Mouse (Mus musculus) heart, embryonic 12.5 days (tissue): ENCODE data around the gene Stac2. TPM values are rescaled to one million over a fixed set of nuclear protein-coding genes. Genes with fewer than 3 reads are reported as not detected.

ENCODE experiments used
- ATAC-seq: fragments of 200-750 bp; cut with Nextera tagmentation; 2 replicates; pipeline ENCODE4 v1.8.0; 2017; ENCODE audit warnings: moderate TSS enrichment, moderate library complexity; ENCODE audit not compliant: insufficient number of reproducible peaks, low FRiP score
- H3K27ac ChIP-seq: fragments of 300-500 bp; sonication (generic); 2 replicates; pipeline ENCODE4 v1.5.1; 2016; ENCODE audit warnings: mild to moderate bottlenecking, moderate library complexity; ENCODE audit not compliant: poor library complexity, severe bottlenecking
- H3K27me3 ChIP-seq: fragments of 300-500 bp; sonication (generic); replicated peaks from 2 replicates; pipeline ENCODE4 v1.6.1; 2016; ENCODE audit warnings: mild to moderate bottlenecking, moderate library complexity
- H3K36me3 ChIP-seq: fragments of 300-500 bp; sonication (generic); 2 replicates; pipeline ENCODE4 v1.6.1; 2016; ENCODE audit warnings: mild to moderate bottlenecking, moderate library complexity
- H3K4me1 ChIP-seq: fragments of 300-500 bp; sonication (generic); replicated peaks from 2 replicates; pipeline ENCODE4 v1.6.1; 2016; ENCODE audit warnings: mild to moderate bottlenecking
- H3K4me2 ChIP-seq: fragments of 300-500 bp; sonication (generic); 2 replicates; pipeline ENCODE4 v1.6.1; 2016; ENCODE audit warnings: mild to moderate bottlenecking, moderate library complexity
- H3K4me3 ChIP-seq: fragments of 300-500 bp; sonication (generic); 2 replicates; pipeline ENCODE4 v1.5.1; 2016; ENCODE audit warnings: mild to moderate bottlenecking
- H3K9ac ChIP-seq: fragments of 300-500 bp; sonication (generic); 2 replicates; pipeline ENCODE4 v1.6.1; 2016; ENCODE audit warnings: mild to moderate bottlenecking, moderate library complexity
- H3K9me3 ChIP-seq: fragments of 300-500 bp; sonication (generic); replicated peaks from 2 replicates; pipeline ENCODE4 v1.6.1; 2016; ENCODE audit warnings: mild to moderate bottlenecking, moderate library complexity
- WGBS: fragments of 180-500 bp; shearing (Covaris S2); methylation state at CpG from one replicate; pipeline ENCODE4 v1.1.7; 2016; 5-methylcytosine and 5-hydroxymethylcytosine counted together
- microRNA-seq: library from miRNA; unstranded; fragments of <30 nt; microRNA quantifications from one replicate; pipeline ENCODE4, GENCODE M21; 2017
- polyA plus RNA-seq: library from polyadenylated mRNA; unstranded; fragments of >200 nt; fragmentation: Nextera tagmentation; extraction: Ambion mirVana; gene quantifications from 2 replicates; pipeline ENCODE4 v1.2.1, GENCODE M21; 2016

Gene Stac2
- polyA plus RNA-seq, 1 experiment from 2014 or later: 0.47 TPM

DNA sequence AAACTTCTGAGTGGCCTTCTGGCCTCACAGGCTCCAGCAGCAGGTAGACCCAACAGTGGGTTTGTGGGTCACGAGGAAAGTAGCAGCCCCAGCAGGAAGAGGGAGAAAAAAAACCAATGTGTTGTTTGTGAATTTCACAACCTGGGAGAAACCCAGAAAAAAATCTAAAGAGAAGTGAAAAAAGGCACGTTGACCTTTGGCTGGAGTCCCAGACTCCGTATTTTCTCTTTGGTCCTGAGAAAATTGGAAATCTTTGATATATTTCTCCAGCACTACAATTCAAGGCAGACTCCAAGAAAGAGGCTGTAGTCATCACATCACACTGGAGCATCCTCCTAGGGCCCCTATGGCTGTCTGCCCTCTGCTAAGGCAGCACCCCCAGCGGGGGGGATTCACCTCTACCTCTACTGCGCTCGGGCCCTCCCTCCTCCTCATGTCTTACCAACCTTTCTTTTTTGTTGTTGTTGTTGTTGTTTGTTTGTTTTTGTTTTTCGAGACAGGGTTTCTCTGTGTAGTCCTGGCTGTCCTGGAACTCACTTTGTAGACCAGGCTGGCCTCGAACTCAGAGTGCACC lies 55.8 kb downstream of the Stac2 start:
- Histone ChIP-seq H3K4me3 (no peak overlapping the region), H3K4me1 (peaks cover 16% of the 10 kb centered on the region), H3K36me3 (no peaks in the 10 kb centered on the region), H3K9ac (no peak overlapping the region), H3K27ac (no peak overlapping the region), H3K9me3 (no peaks in the 10 kb centered on the region), H3K4me2 (no peak overlapping the region), H3K27me3 (peaks cover 67% of the 10 kb centered on the region)
- no peak for ATAC-seq
- WGBS: 78% methylated on average over 8 of the region's 8 CpGs

DNA sequence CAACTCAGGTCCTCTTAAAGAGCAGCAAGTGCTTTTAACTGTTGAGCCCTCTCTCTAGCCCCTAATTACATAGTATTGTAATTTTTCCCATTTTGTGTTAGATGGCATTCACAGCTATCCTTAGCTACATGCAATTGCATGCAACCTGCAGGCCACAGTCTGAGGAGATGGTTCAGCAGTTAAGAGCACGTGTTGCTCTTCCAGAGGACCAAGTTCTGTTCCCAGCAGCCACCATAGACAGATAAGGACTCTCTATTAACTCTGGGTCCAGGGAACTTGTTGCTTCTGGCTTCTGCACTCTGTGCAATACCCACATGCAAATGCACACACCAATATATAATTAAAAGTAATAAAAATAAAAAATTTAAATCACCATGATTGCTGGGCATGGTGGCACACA lies 56.6 kb downstream of the Stac2 start:
- H3K27me3 ChIP-seq: peaks cover 65% of the 10 kb centered on the region
- WGBS: 64% methylated on average over 1 of the region's 1 CpGs

GRCm38 (mm10) chr11:97995564-97996288 lies 57.5 kb downstream of the Stac2 start, which contains the start of gene Arl5c:
Gene Arl5c, minus strand, starts transcription at chr11:97996181.
- peak within 1 kb of the TSS; percentile 66 for H3K9ac ChIP-seq
- no peaks in the 10 kb centered on the region for H3K36me3 ChIP-seq
- WGBS: under 1% methylated on average over 26 of the region's 26 CpGs
- 0 out of 2 replicates have a peak, but pooled peaks have one; percentile 33 for ATAC-seq
- peaks cover 12% of the 10 kb centered on the region for H3K4me1 ChIP-seq
- peak within 1 kb of the TSS; percentile 94 for H3K4me2 ChIP-seq
- H3K27ac ChIP-seq: no peak within 1 kb of the TSS
- peaks cover 56% of the 10 kb centered on the region for H3K27me3 ChIP-seq
- H3K4me3 ChIP-seq: peak within 1 kb of the TSS; percentile 48
- no peaks in the 10 kb centered on the region for H3K9me3 ChIP-seq

More for the DNA sequence above, 56.6 kb downstream of the Stac2 start:
- Histone ChIP-seq H3K9me3 (no peaks in the 10 kb centered on the region), H3K4me2 (no peak overlapping the region), H3K9ac (no peak overlapping the region), H3K4me3 (no peak overlapping the region), H3K36me3 (no peaks in the 10 kb centered on the region), H3K4me1 (peaks cover 12% of the 10 kb centered on the region), H3K27ac (no peak overlapping the region)
- ATAC-seq: no peak

DNA sequence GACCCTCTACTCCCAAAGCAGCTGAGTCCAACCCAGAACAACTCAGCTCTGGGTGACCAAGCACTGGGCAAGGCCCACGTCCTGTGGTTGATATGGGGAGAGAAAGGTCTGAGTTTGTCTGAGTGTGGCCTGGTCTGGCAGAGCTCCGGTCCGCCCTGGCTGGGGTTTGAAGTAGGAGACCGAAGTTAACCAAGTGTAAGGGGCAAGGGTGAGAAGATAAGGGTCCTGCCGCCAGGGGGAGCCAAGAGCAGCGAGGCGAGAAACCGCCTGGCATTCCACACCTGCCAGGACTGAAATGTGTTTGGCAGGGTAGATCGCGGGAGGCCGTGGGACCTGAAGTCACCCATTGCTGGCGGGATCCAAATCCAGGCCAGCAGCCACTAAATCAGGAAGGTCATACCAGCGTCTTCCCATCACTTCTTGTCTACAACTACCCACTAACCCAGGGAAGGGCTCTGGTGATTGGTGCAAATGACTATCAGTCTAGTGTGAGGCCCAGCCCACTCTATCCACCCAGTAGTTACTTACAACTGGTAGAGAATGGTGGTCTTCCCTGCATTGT lies 58.6 kb downstream of the Stac2 start:
- Histone ChIP-seq H3K4me3 (peak overlapping the region; percentile 48), H3K9ac (0 out of 2 replicates have a peak overlapping the region, but pooled peaks have one; percentile 66), H3K4me1 (peaks cover 23% of the 10 kb centered on the region), H3K36me3 (no peaks in the 10 kb centered on the region), H3K27me3 (peaks cover 45% of the 10 kb centered on the region), H3K4me2 (peak overlapping the region; percentile 94), H3K9me3 (no peaks in the 10 kb centered on the region), H3K27ac (no peak overlapping the region)
- 5% methylated on average over 13 of the region's 13 CpGs for WGBS
- peak; percentile 26; the same call in 1 of the 2 replicates for ATAC-seq

DNA sequence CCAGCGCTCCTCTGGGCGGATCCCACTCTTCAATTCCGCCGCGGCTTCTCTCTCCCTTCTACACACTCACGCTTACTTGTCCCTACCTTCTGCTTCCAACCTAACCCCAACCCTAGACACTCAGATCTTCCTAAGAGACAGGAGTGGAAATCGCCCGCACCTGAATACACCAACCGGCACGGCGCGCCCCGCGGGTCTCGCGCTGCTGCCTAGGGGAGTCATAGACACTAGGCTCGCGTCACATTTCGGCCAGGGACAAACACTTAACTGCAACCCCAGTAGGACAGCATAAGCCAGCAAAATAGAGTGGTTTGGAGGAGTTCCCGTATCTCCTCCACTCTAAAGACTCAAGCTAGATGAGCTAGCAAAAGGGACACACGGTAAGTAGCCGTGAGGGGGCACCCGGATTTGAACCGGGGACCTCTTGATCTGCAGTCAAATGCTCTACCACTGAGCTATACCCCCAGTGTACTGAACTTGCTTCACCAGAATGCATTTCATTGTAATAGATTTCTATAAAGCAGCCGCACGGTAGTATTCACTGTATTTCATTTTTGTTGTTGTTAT lies 64.6 kb downstream of the Stac2 start:
- H3K4me2 ChIP-seq: peak overlapping the region; percentile 95
- ATAC-seq: peak; percentile 89
- peak overlapping the region; percentile 90 for H3K4me3 ChIP-seq
- H3K36me3 ChIP-seq: no peaks in the 10 kb centered on the region
- H3K9ac ChIP-seq: peak overlapping the region; percentile 85
- H3K9me3 ChIP-seq: no peaks in the 10 kb centered on the region
- WGBS: under 1% methylated on average over 26 of the region's 26 CpGs
- H3K27me3 ChIP-seq: peaks cover 49% of the 10 kb centered on the region
- peaks cover 30% of the 10 kb centered on the region for H3K4me1 ChIP-seq
- H3K27ac ChIP-seq: peak overlapping the region; percentile 86

DNA sequence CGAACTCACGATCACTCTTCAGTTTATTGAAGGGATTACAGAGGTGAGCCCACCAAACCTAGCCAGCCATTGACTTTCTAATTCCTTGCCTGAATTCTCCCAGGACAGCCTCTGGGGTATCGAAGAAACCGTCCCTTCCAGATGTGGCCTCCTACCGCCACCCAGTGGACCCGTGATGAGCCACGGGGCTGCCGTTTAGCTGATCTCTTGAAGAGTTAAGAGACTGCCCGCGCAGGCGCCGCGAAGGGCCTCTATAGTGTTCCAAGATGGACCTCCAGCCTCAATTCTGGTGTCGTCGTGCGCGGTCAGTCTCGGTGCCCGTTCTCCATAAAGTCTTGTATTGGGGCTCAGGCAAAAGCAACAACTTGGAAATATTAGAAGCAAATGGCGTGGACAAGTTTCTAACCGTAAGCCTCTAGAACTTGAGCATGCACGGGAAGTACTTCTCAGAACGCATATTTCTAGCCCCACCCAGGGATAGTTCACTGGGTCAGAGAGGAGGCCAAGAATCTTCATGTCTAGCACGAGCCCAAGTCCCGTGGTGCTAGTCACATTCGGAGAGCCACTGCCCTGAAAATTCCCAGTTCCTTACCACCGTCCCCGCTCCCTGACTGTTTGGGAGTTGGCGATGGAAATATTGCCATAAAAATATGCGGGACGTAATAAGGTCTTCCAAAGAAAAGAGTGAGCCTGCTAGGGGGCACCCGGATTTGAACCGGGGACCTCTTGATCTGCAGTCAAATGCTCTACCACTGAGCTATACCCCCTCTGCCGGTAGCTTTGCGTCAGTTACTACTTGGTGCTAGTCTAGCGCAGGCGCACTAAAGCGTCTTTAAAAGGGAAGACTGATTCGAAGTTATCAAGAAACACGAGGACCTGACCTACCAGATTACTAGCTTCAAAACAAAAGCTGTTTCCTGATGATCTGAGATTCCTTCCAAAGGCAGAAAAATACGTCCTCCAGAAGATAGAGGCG lies 65.4 kb downstream of the Stac2 start:
- peak; percentile 85 for ATAC-seq
- Histone ChIP-seq H3K4me2 (peak overlapping the region; percentile 95), H3K27me3 (peaks cover 52% of the 10 kb centered on the region), H3K9ac (peak overlapping the region; percentile 85), H3K4me1 (peaks cover 30% of the 10 kb centered on the region), H3K27ac (peak overlapping the region; percentile 86), H3K9me3 (no peaks in the 10 kb centered on the region), H3K36me3 (no peaks in the 10 kb centered on the region), H3K4me3 (peak overlapping the region; percentile 90)
- under 1% methylated on average over 42 of the region's 42 CpGs for WGBS

DNA sequence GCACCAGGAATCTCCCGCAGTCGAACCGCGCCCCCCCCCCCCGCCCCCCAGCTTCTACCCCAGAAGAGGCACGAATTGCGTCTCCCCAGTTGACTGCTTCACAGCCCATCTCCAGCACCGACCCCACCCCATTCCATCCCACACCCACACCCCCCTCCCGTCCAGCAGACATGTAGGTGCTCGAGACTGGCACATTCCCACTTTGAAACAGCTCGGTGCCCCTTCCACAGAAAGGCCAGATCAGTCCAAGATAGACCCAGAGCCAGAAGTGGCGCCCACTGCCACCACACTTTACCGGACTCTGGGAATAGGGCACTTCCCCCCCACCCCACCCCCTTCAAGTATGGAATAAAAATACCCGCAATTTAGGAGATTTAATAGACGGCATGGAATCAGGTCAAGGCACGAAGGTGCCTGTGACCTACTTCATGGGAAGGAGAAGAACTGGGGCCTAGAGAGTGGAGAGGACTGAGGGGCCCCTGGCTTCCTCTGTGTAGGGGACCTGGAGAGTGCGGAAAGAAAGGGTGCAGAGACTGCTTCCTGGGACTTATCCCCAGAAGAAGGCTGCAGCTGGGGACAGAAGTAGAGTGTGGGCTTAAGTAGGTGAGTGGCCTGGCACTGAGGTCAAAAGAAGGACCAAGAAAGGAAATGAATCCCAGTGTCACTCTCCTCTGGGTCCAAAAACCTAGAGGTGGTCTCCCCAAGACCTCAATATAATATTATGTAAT lies 66.4 kb downstream of the Stac2 start:
- Histone ChIP-seq H3K36me3 (no peaks in the 10 kb centered on the region), H3K4me3 (peak overlapping the region; percentile 90), H3K4me1 (peaks cover 30% of the 10 kb centered on the region), H3K27ac (no peak overlapping the region), H3K9me3 (no peaks in the 10 kb centered on the region), H3K9ac (peak overlapping the region; percentile 70), H3K27me3 (peaks cover 46% of the 10 kb centered on the region), H3K4me2 (peak overlapping the region; percentile 95)
- ATAC-seq: no peak
- WGBS: 20% methylated on average over 17 of the region's 17 CpGs

Small RNAs within 50 kb of the gene (microRNA-seq; reads per million reads assigned to microRNA genes)
- gene Gm27597: not detected

Other genes with a start within 250 kb of the Stac2 start
- gene B230217C12Rik, start 212.7 kb downstream of the Stac2 start, polyA plus RNA-seq: 6.9 and 7.4 TPM in 2 replicates
- gene Fbxo47, start 169.3 kb downstream of the Stac2 start, polyA plus RNA-seq: 0.87 and 1.5 TPM in 2 replicates
- gene Plxdc1, start 67.0 kb downstream of the Stac2 start, polyA plus RNA-seq: 0.31 TPM in 1 of 2 replicates, not detected in the other
- gene Arl5c, start 57.3 kb downstream of the Stac2 start, polyA plus RNA-seq: 3.4 and 3.9 TPM in 2 replicates
- 6.1 and 8.5 TPM in 2 replicates for gene Cacnb1, start 30.4 kb downstream of the Stac2 start, polyA plus RNA-seq
- 654 and 675 TPM in 2 replicates for gene Rpl19, start 26.8 kb downstream of the Stac2 start, polyA plus RNA-seq
- 13.3 and 14.8 TPM in 2 replicates for gene Fbxl20, start 96.9 kb upstream of the Stac2 start, polyA plus RNA-seq
- 46.3 TPM in 2 replicates for gene Med1, start 139.8 kb upstream of the Stac2 start, polyA plus RNA-seq
- 9.4 and 10.6 TPM in 2 replicates for gene Cdk12, start 149.6 kb upstream of the Stac2 start, polyA plus RNA-seq